Mouse (Mus musculus): ENCODE results near the gene Adcy9. TPM values are rescaled to one million over a fixed set of nuclear protein-coding genes. Genes with fewer than 3 reads are reported as not detected.

The Adcy9 gene
- total and polyA plus RNA-seq, 2 experiments, result 15.0 to 23.0 TPM

- peak; percentile 98 for DNase-seq (ENCODE audit: extremely low read depth, low read depth, low spot score)
- no peak overlapping the region for H3K9ac ChIP-seq (ENCODE audit: low read depth, low read length)
- peaks cover 45% of the 10 kb centered on the region for H3K4me1 ChIP-seq (ENCODE audit: control insufficient read depth, insufficient read depth, low read length)
- H3K4me3 ChIP-seq (ENCODE audit: insufficient read depth, low read depth, low read length), result no peak overlapping the region
- peak overlapping the region; percentile 78 for H3K27ac ChIP-seq (replicated peaks; ENCODE audit: insufficient read depth, low read depth, low read length)
- TF ChIP-seq POLR2A (IDR thresholded peaks at IDR 0.05; ENCODE audit: extremely low read depth, insufficient read depth, low read length) (no peak), CTCF (IDR thresholded peaks at IDR 0.05; ENCODE audit: low read depth, low read length) (no peak)
- H3K79me2 ChIP-seq (ENCODE audit: control insufficient read depth, insufficient read depth, low read length), result peaks cover 31% of the 10 kb centered on the region; the same call in 1 of the 2 replicates
- 15% methylated on average over 3 of the region's 3 CpGs for WGBS
- no peaks in the 10 kb centered on the region for H3K27me3 ChIP-seq (ENCODE audit: control insufficient read depth, insufficient read depth, low read length)
- H3K36me3 ChIP-seq (ENCODE audit: control insufficient read depth, insufficient read depth, low read length), result no peaks in the 10 kb centered on the region
Measured at GRCm38 (mm10) chr16:4367930-4368329, 52.4 kb downstream of the Adcy9 start.

GRCm38 (mm10) chr16:4367291-4367690 is 53.0 kb downstream of the Adcy9 start:
- no peak for TF ChIP-seq POLR2A (IDR thresholded peaks at IDR 0.05; ENCODE audit: extremely low read depth, insufficient read depth, low read length)
- no peak for TF ChIP-seq CTCF (IDR thresholded peaks at IDR 0.05; ENCODE audit: low read depth, low read length)

GRCm38 (mm10) chr16:4366671-4367070 is 53.6 kb downstream of the Adcy9 start:
- WGBS, result 55% methylated on average over 3 of the region's 3 CpGs
- Histone ChIP-seq H3K4me1 (ENCODE audit: control insufficient read depth, insufficient read depth, low read length) (peaks cover 46% of the 10 kb centered on the region), H3K27ac (replicated peaks; ENCODE audit: insufficient read depth, low read depth, low read length) (0 out of 2 replicates have a peak overlapping the region, but pooled peaks have one; percentile 23), H3K9ac (ENCODE audit: low read depth, low read length) (no peak overlapping the region), H3K4me3 (ENCODE audit: insufficient read depth, low read depth, low read length) (no peak overlapping the region), H3K27me3 (ENCODE audit: control insufficient read depth, insufficient read depth, low read length) (no peaks in the 10 kb centered on the region), H3K36me3 (ENCODE audit: control insufficient read depth, insufficient read depth, low read length) (no peaks in the 10 kb centered on the region), H3K79me2 (ENCODE audit: control insufficient read depth, insufficient read depth, low read length) (peaks cover 31% of the 10 kb centered on the region; the same call in 1 of the 2 replicates)
- peak; percentile 66 for DNase-seq (ENCODE audit: extremely low read depth, low read depth, low spot score)
- TF ChIP-seq CTCF (IDR thresholded peaks at IDR 0.05; ENCODE audit: low read depth, low read length) (no peak), POLR2A (IDR thresholded peaks at IDR 0.05; ENCODE audit: extremely low read depth, insufficient read depth, low read length) (no peak)

More at GRCm38 (mm10) chr16:4367291-4367690, 53.0 kb downstream of the Adcy9 start:
- H3K9ac ChIP-seq (ENCODE audit: low read depth, low read length), result peak overlapping the region; percentile 21; the same call in 1 of the 2 replicates
- 63% methylated on average over 1 of the region's 1 CpGs for WGBS
- H3K4me3 ChIP-seq (ENCODE audit: insufficient read depth, low read depth, low read length), result no peak overlapping the region
- H3K4me1 ChIP-seq (ENCODE audit: control insufficient read depth, insufficient read depth, low read length), result peaks cover 46% of the 10 kb centered on the region
- peak overlapping the region; percentile 78 for H3K27ac ChIP-seq (replicated peaks; ENCODE audit: insufficient read depth, low read depth, low read length)
- no peak for DNase-seq (ENCODE audit: extremely low read depth, low read depth, low spot score)
- H3K36me3 ChIP-seq (ENCODE audit: control insufficient read depth, insufficient read depth, low read length), result no peaks in the 10 kb centered on the region
- H3K79me2 ChIP-seq (ENCODE audit: control insufficient read depth, insufficient read depth, low read length), result peaks cover 28% of the 10 kb centered on the region; the same call in 1 of the 2 replicates
- no peaks in the 10 kb centered on the region for H3K27me3 ChIP-seq (ENCODE audit: control insufficient read depth, insufficient read depth, low read length)

GRCm38 (mm10) chr16:4363341-4364116 is 56.8 kb downstream of the Adcy9 start:
- no peak overlapping the region for H3K9ac ChIP-seq (ENCODE audit: low read depth, low read length)

GRCm38 (mm10) chr16:4355260-4356043 is 64.8 kb downstream of the Adcy9 start:
- DNase-seq (ENCODE audit: extremely low read depth, low read depth, low spot score), result no peak
- WGBS, result 65% methylated on average over 4 of the region's 4 CpGs

More at GRCm38 (mm10) chr16:4363341-4364116, 56.8 kb downstream of the Adcy9 start:
- peaks cover 23% of the 10 kb centered on the region for H3K4me1 ChIP-seq (ENCODE audit: control insufficient read depth, insufficient read depth, low read length)
- H3K27ac ChIP-seq (replicated peaks; ENCODE audit: insufficient read depth, low read depth, low read length), result no peak overlapping the region
- no peak for TF ChIP-seq POLR2A (IDR thresholded peaks at IDR 0.05; ENCODE audit: extremely low read depth, insufficient read depth, low read length)
- no peak for TF ChIP-seq CTCF (IDR thresholded peaks at IDR 0.05; ENCODE audit: low read depth, low read length)
- WGBS, result 97% methylated on average over 4 of the region's 4 CpGs
- no peaks in the 10 kb centered on the region for H3K27me3 ChIP-seq (ENCODE audit: control insufficient read depth, insufficient read depth, low read length)
- H3K79me2 ChIP-seq (ENCODE audit: control insufficient read depth, insufficient read depth, low read length), result peaks cover 19% of the 10 kb centered on the region; the same call in 1 of the 2 replicates
- no peak overlapping the region for H3K4me3 ChIP-seq (ENCODE audit: insufficient read depth, low read depth, low read length)
- H3K36me3 ChIP-seq (ENCODE audit: control insufficient read depth, insufficient read depth, low read length), result no peaks in the 10 kb centered on the region
- no peak for DNase-seq (ENCODE audit: extremely low read depth, low read depth, low spot score)

More at GRCm38 (mm10) chr16:4355260-4356043, 64.8 kb downstream of the Adcy9 start:
- Histone ChIP-seq H3K4me3 (ENCODE audit: insufficient read depth, low read depth, low read length) (no peak overlapping the region), H3K36me3 (ENCODE audit: control insufficient read depth, insufficient read depth, low read length) (no peaks in the 10 kb centered on the region), H3K9ac (ENCODE audit: low read depth, low read length) (no peak overlapping the region), H3K27me3 (ENCODE audit: control insufficient read depth, insufficient read depth, low read length) (no peaks in the 10 kb centered on the region), H3K4me1 (ENCODE audit: control insufficient read depth, insufficient read depth, low read length) (no peaks in the 10 kb centered on the region), H3K27ac (replicated peaks; ENCODE audit: insufficient read depth, low read depth, low read length) (no peak overlapping the region), H3K79me2 (ENCODE audit: control insufficient read depth, insufficient read depth, low read length) (peaks cover 6% of the 10 kb centered on the region; the same call in 1 of the 2 replicates)
- no peak for TF ChIP-seq CTCF (IDR thresholded peaks at IDR 0.05; ENCODE audit: low read depth, low read length)
- TF ChIP-seq POLR2A (IDR thresholded peaks at IDR 0.05; ENCODE audit: extremely low read depth, insufficient read depth, low read length), result no peak
